Mouse (Mus musculus): Measurements from ENCODE around the gene Dgki.

- TF ChIP-seq CTCF (IDR thresholded peaks at IDR 0.05; ENCODE audit: low read depth, low read length) (no peak), POLR2A (IDR thresholded peaks at IDR 0.05; ENCODE audit: insufficient read depth, low read length) (no peak), EP300 (IDR thresholded peaks at IDR 0.05; ENCODE audit: insufficient read depth, low read depth, low read length) (no peak)
Observed at GRCm38 (mm10) chr6:37150483-37150882, 149.5 kb downstream of the Dgki start.
